Mouse (Mus musculus): ENCODE results near the gene Cryzl1. TPM values are rescaled to one million over a fixed set of nuclear protein-coding genes. Genes with fewer than 3 reads are reported as not detected.

Cryzl1 gene
- polyA plus RNA-seq, 1 experiment from 2014 or later: 36.3 TPM

DNA sequence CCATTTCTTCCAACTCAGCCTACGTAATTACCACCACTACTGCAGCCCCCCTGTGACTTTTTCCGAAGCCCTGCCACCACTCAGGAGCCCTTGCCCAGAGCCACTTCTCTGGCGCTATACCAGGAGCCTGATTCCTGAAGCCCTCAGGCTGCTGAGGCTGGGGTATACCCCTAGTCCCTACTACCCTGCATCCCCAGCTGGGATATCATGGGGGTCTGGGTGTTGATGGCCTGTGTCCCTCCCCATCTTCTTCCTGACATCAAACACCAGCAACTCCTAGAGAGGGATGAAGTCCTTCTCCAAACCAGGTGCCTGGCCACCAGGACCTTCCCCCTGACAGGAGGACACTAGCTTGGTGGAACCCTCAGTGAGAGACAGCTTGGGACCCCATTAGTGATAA is 76.6 kb downstream of the Cryzl1 start:
- ATAC-seq: no peak
- Histone ChIP-seq H3K27me3 (replicated peaks; ENCODE audit: control insufficient read depth, insufficient read depth, low read length) (no peaks in the 10 kb centered on the region), H3K9me3 (ENCODE audit: control insufficient read depth) (no peaks in the 10 kb centered on the region), H3K4me2 (replicated peaks; ENCODE audit: low read depth) (no peak overlapping the region), H3K9ac (ENCODE audit: low read depth, low read length) (no peak overlapping the region), H3K36me3 (ENCODE audit: control insufficient read depth, insufficient read depth) (peaks cover 43% of the 10 kb centered on the region), H3K4me1 (replicated peaks; ENCODE audit: control insufficient read depth, insufficient read depth, low read length) (no peaks in the 10 kb centered on the region), H3K27ac (ENCODE audit: low read depth, low read length) (no peak overlapping the region), H3K4me3 (ENCODE audit: low read depth, low read length) (no peak overlapping the region)
- 95% methylated on average over 3 of the region's 3 CpGs for WGBS
- TF ChIP-seq CTCF (IDR thresholded peaks at IDR 0.05; ENCODE audit: low read depth): no peak

DNA sequence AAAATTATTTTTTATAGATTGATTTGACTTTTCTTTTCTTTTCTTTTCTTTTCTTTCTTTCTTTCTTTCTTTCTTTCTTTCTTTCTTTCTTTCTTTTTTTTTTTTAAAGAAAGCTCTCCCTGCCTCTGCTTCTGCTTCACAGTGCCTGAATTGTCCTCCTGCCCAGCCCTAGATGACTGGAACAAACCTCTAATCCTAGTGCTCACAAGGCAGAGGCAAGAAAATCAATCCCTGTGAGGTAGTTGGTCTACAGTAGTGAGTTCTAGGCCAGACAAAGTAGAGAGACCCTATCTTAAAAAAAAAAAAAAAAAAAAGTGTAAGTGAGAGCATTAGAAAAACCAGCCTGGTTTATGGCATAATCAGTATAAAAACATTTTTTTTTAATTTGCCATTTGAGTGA is 79.0 kb downstream of the Cryzl1 start:
- Histone ChIP-seq H3K9ac (ENCODE audit: low read depth, low read length) (no peak overlapping the region), H3K9me3 (ENCODE audit: control insufficient read depth) (no peaks in the 10 kb centered on the region), H3K4me2 (replicated peaks; ENCODE audit: low read depth) (no peak overlapping the region), H3K27me3 (replicated peaks; ENCODE audit: control insufficient read depth, insufficient read depth, low read length) (no peaks in the 10 kb centered on the region), H3K4me3 (ENCODE audit: low read depth, low read length) (no peak overlapping the region), H3K27ac (ENCODE audit: low read depth, low read length) (no peak overlapping the region), H3K4me1 (replicated peaks; ENCODE audit: control insufficient read depth, insufficient read depth, low read length) (no peaks in the 10 kb centered on the region), H3K36me3 (ENCODE audit: control insufficient read depth, insufficient read depth) (peaks cover 19% of the 10 kb centered on the region)
- ATAC-seq: no peak
- no peak for TF ChIP-seq CTCF (IDR thresholded peaks at IDR 0.05; ENCODE audit: low read depth)

DNA sequence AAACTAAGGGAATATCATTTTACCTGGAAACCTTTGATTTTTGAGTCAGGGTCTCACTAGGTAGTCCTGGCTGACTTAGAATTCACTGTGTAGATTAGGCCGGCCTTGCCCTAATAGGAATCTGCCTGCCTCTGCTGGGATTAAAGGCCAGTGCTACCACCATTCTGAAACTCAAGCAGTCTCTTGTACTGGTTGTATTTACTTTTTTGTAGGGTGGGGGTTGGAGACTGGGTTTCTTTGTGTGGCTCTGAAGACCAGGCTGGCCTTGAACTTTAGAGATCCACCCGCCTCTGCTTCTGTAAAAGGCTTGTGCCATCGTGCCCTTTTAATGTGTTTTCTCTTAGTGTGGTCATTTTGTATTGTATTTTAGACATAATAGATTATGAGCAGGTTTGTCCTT is 79.5 kb downstream of the Cryzl1 start:
- peak overlapping the region; percentile 80 for H3K4me3 ChIP-seq (ENCODE audit: low read depth, low read length)
- H3K36me3 ChIP-seq (ENCODE audit: control insufficient read depth, insufficient read depth): peaks cover 16% of the 10 kb centered on the region
- no peak for ATAC-seq
- no peaks in the 10 kb centered on the region for H3K27me3 ChIP-seq (replicated peaks; ENCODE audit: control insufficient read depth, insufficient read depth, low read length)
- H3K9me3 ChIP-seq (ENCODE audit: control insufficient read depth): no peaks in the 10 kb centered on the region
- H3K27ac ChIP-seq (ENCODE audit: low read depth, low read length): no peak overlapping the region
- H3K4me1 ChIP-seq (replicated peaks; ENCODE audit: control insufficient read depth, insufficient read depth, low read length): no peaks in the 10 kb centered on the region
- 28% methylated on average over 3 of the region's 3 CpGs for WGBS
- no peak for TF ChIP-seq CTCF (IDR thresholded peaks at IDR 0.05; ENCODE audit: low read depth)
- H3K9ac ChIP-seq (ENCODE audit: low read depth, low read length): no peak overlapping the region
- peak overlapping the region; percentile 93 for H3K4me2 ChIP-seq (replicated peaks; ENCODE audit: low read depth)

DNA sequence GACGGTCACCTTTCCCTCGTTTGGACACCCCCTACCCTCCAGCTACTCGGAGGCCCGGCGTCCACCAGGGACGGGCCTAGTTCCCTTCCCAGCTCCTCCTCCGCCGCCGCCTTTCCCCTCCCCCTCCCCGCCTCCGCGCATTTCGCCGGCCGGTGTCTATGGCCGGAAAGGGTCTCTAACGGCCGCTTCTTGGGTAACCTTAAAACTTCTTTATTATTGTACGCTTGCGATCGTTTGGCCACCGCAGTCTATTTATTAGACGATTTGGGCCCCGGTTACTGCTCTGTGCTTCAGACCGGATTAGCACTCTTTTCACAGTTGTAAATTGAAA is 80.6 kb downstream of the Cryzl1 start:
- peak; percentile 56 for ATAC-seq
- H3K27me3 ChIP-seq (replicated peaks; ENCODE audit: control insufficient read depth, insufficient read depth, low read length): no peaks in the 10 kb centered on the region
- peak overlapping the region; percentile 99 for H3K27ac ChIP-seq (ENCODE audit: low read depth, low read length)
- H3K9ac ChIP-seq (ENCODE audit: low read depth, low read length): peak overlapping the region; percentile 81
- H3K36me3 ChIP-seq (ENCODE audit: control insufficient read depth, insufficient read depth): peaks cover 13% of the 10 kb centered on the region
- H3K4me1 ChIP-seq (replicated peaks; ENCODE audit: control insufficient read depth, insufficient read depth, low read length): no peaks in the 10 kb centered on the region
- WGBS: under 1% methylated on average over 23 of the region's 25 CpGs
- H3K4me3 ChIP-seq (ENCODE audit: low read depth, low read length): peak overlapping the region; percentile 80
- TF ChIP-seq CTCF (IDR thresholded peaks at IDR 0.05; ENCODE audit: low read depth): no peak
- H3K4me2 ChIP-seq (replicated peaks; ENCODE audit: low read depth): peak overlapping the region; percentile 93
- H3K9me3 ChIP-seq (ENCODE audit: control insufficient read depth): no peaks in the 10 kb centered on the region

DNA sequence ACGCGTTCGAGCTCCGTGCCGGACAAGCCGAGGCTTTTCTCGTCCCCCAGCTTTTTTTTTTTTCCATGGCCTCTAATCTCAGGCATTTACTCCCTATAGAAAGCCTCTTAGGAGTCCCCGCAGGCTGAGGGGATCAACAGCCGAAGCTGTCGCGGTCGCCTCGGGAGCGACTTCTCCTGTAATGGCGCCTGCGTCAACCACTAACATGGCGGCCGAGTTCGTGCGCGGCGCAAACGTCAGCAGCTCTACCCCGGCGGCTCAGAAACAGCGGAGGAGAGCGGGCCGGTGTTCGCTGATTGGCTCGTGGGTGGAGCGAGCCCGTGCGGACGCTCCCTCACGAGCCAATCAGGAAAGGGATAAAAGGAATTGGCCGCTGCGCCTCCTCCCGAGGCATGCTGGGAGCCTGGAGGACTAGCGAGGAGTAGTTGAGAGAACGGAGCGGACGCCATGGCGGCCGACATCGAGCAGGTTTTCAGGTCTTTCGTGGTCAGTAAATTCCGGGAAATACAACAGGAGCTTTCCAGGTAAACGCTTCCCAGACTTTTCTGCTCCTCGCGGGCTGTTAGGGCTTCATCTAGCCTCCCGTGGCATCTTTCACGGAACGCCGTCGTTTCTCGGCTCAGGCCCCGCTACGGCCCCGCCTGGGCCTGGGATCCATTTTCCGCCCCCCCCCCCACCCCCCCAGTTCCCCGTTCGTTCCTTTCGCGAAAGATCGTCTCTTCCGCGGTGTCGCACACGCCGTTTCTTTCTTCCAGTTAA is 81.1 kb downstream of the Cryzl1 start, which contains the start of gene Son:
Son (plus strand) TSS at position 46 of the 759 bp plus-strand sequence.
- no peaks in the 10 kb centered on the region for H3K4me1 ChIP-seq (replicated peaks; ENCODE audit: control insufficient read depth, insufficient read depth, low read length)
- peaks cover 17% of the 10 kb centered on the region for H3K36me3 ChIP-seq (ENCODE audit: control insufficient read depth, insufficient read depth)
- no peak for TF ChIP-seq CTCF (IDR thresholded peaks at IDR 0.05; ENCODE audit: low read depth)
- no peaks in the 10 kb centered on the region for H3K9me3 ChIP-seq (ENCODE audit: control insufficient read depth)
- under 1% methylated on average over 70 of the region's 70 CpGs for WGBS
- H3K4me2 ChIP-seq (replicated peaks; ENCODE audit: low read depth): peak within 1 kb of the TSS; percentile 93
- ATAC-seq: peak; percentile 95
- H3K4me3 ChIP-seq (ENCODE audit: low read depth, low read length): peak within 1 kb of the TSS; percentile 80
- peak within 1 kb of the TSS; percentile 99 for H3K27ac ChIP-seq (ENCODE audit: low read depth, low read length)
- no peaks in the 10 kb centered on the region for H3K27me3 ChIP-seq (replicated peaks; ENCODE audit: control insufficient read depth, insufficient read depth, low read length)
- H3K9ac ChIP-seq (ENCODE audit: low read depth, low read length): peak within 1 kb of the TSS; percentile 81

DNA sequence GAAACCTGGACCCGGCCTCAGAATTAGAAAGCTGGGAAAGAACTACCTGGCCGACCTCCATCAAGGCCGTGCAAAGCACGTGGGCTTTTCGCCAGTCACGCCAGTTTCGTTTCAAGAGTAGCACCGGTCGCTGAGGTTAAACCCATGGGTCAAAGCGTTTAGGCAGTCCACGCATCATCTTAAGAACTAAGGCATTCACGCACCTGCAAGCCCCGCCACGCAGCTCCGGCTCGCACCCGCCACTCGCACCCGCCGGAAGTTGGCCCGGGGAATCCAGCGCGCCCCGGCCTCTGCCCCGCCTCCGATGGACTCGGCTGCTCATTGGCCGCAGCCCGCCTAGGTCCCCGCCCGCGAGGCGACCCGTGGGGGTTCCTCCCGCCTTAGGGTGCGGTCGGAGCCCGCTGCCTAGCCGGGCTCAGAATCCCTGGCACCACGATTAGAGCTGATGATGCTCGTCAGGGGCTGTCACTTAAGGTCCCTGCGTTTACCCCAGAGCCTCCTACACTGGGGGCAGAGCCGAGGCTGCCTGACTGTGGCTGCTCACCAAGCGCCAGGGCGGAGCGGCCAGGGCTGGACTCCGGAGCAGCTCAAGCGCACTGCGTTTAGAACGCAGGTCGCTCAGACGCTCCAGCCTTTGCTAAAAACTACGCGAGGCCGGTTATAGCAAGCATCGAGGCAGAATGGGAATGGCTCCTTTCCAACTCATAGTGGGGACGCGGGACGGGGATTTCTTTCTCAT is 81.9 kb downstream of the Cryzl1 start, which contains the start of gene Gart:
Gart (minus strand) TSS at position 272 of the 739 bp plus-strand sequence.
- peak; percentile 84 for ATAC-seq
- Histone ChIP-seq H3K4me1 (replicated peaks; ENCODE audit: control insufficient read depth, insufficient read depth, low read length) (no peaks in the 10 kb centered on the region), H3K36me3 (ENCODE audit: control insufficient read depth, insufficient read depth) (peaks cover 17% of the 10 kb centered on the region), H3K9me3 (ENCODE audit: control insufficient read depth) (no peaks in the 10 kb centered on the region), H3K4me3 (ENCODE audit: low read depth, low read length) (peak within 1 kb of the TSS; percentile 80), H3K27ac (ENCODE audit: low read depth, low read length) (peak within 1 kb of the TSS; percentile 99), H3K27me3 (replicated peaks; ENCODE audit: control insufficient read depth, insufficient read depth, low read length) (no peaks in the 10 kb centered on the region), H3K9ac (ENCODE audit: low read depth, low read length) (peak within 1 kb of the TSS; percentile 81), H3K4me2 (replicated peaks; ENCODE audit: low read depth) (peak within 1 kb of the TSS; percentile 93)
- TF ChIP-seq CTCF (IDR thresholded peaks at IDR 0.05; ENCODE audit: low read depth): no peak
- under 1% methylated on average over 59 of the region's 59 CpGs for WGBS

All from intestine, postnatal 0 days (tissue).